Mouse (Mus musculus): ENCODE results near the gene Polg2. TPM values are rescaled to one million over a fixed set of nuclear protein-coding genes. Genes with fewer than 3 reads are reported as not detected.
A peak's percentile ranks its signal among the peaks of the same experiment; 100 is the strongest.

Gene Polg2
- polyA plus RNA-seq, 1 experiment, result not detected

DNA sequence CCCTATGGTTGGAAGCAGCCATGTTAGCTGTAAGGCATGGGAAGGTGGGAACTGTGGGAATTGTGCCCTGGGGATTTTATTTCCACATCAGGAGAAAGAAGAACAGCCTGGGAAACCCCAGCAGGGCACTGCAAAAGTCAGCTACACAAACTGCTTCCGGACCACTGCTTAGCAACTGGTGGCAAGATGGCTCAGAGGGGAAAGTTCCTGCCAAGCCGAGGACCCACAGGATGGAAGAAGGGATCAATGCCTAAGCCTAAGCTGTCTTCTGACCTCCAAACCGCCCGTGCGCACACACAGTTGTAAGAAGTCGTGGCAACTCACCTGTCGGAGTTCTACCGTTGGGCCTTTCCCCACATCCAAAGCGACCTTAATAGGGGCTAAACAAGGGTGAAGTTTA is 6.3 kb downstream of the Polg2 start:
- H3K4me1 ChIP-seq (ENCODE audit: control insufficient read depth, insufficient read depth, low read length), result no peaks in the 10 kb centered on the region

GRCm38 (mm10) chr11:106770195-106770974 is 9.0 kb downstream of the Polg2 start:
- Histone ChIP-seq H3K27ac (ENCODE audit: insufficient read depth, low read depth, low read length) (no peak overlapping the region), H3K4me3 (ENCODE audit: insufficient read depth, low read depth, low read length) (no peak overlapping the region), H3K4me1 (ENCODE audit: control insufficient read depth, insufficient read depth, low read length) (no peaks in the 10 kb centered on the region)
- 95% methylated on average over 9 of the region's 9 CpGs for WGBS
- TF ChIP-seq POLR2A (IDR thresholded peaks at IDR 0.05; ENCODE audit: insufficient read depth, low read depth, low read length) (no peak), CTCF (IDR thresholded peaks at IDR 0.05; ENCODE audit: insufficient read depth, low read depth, low read length) (0 out of 2 replicates have a peak, but pooled peaks have one; percentile 18)

More for the DNA sequence above, 6.3 kb downstream of the Polg2 start:
- H3K27ac ChIP-seq (ENCODE audit: insufficient read depth, low read depth, low read length), result no peak overlapping the region
- no peak overlapping the region for H3K4me3 ChIP-seq (ENCODE audit: insufficient read depth, low read depth, low read length)
- 88% methylated on average over 9 of the region's 9 CpGs for WGBS
- TF ChIP-seq CTCF (IDR thresholded peaks at IDR 0.05; ENCODE audit: insufficient read depth, low read depth, low read length) (no peak), POLR2A (IDR thresholded peaks at IDR 0.05; ENCODE audit: insufficient read depth, low read depth, low read length) (no peak)

- no peak overlapping the region for H3K4me3 ChIP-seq (ENCODE audit: insufficient read depth, low read depth, low read length)
- WGBS, result 97% methylated on average over 4 of the region's 4 CpGs
- no peak overlapping the region for H3K27ac ChIP-seq (ENCODE audit: insufficient read depth, low read depth, low read length)
- TF ChIP-seq POLR2A (IDR thresholded peaks at IDR 0.05; ENCODE audit: insufficient read depth, low read depth, low read length) (no peak), CTCF (IDR thresholded peaks at IDR 0.05; ENCODE audit: insufficient read depth, low read depth, low read length) (no peak)
- H3K4me1 ChIP-seq (ENCODE audit: control insufficient read depth, insufficient read depth, low read length), result no peaks in the 10 kb centered on the region
Measured at GRCm38 (mm10) chr11:106767516-106767915, 11.8 kb downstream of the Polg2 start.

GRCm38 (mm10) chr11:106766611-106767162 is 12.7 kb downstream of the Polg2 start:
- no peaks in the 10 kb centered on the region for H3K4me1 ChIP-seq (ENCODE audit: control insufficient read depth, insufficient read depth, low read length)
- TF ChIP-seq POLR2A (IDR thresholded peaks at IDR 0.05; ENCODE audit: insufficient read depth, low read depth, low read length) (no peak), CTCF (IDR thresholded peaks at IDR 0.05; ENCODE audit: insufficient read depth, low read depth, low read length) (no peak)
- no peak overlapping the region for H3K4me3 ChIP-seq (ENCODE audit: insufficient read depth, low read depth, low read length)
- WGBS, result 91% methylated on average over 4 of the region's 4 CpGs
- no peak overlapping the region for H3K27ac ChIP-seq (ENCODE audit: insufficient read depth, low read depth, low read length)

- no peak for TF ChIP-seq CTCF (IDR thresholded peaks at IDR 0.05; ENCODE audit: insufficient read depth, low read depth, low read length)
- TF ChIP-seq POLR2A (IDR thresholded peaks at IDR 0.05; ENCODE audit: insufficient read depth, low read depth, low read length), result no peak
- no peaks in the 10 kb centered on the region for H3K4me1 ChIP-seq (ENCODE audit: control insufficient read depth, insufficient read depth, low read length)
- no peak overlapping the region for H3K4me3 ChIP-seq (ENCODE audit: insufficient read depth, low read depth, low read length)
- WGBS, result 77% methylated on average over 9 of the region's 9 CpGs
- no peak overlapping the region for H3K27ac ChIP-seq (ENCODE audit: insufficient read depth, low read depth, low read length)
Measured at GRCm38 (mm10) chr11:106762800-106763185, 16.5 kb downstream of the Polg2 start.

GRCm38 (mm10) chr11:106762139-106762799 is 17.1 kb downstream of the Polg2 start:
- 70% methylated on average over 5 of the region's 5 CpGs for WGBS
- H3K27ac ChIP-seq (ENCODE audit: insufficient read depth, low read depth, low read length), result no peak overlapping the region
- H3K4me1 ChIP-seq (ENCODE audit: control insufficient read depth, insufficient read depth, low read length), result no peaks in the 10 kb centered on the region
- TF ChIP-seq POLR2A (IDR thresholded peaks at IDR 0.05; ENCODE audit: insufficient read depth, low read depth, low read length) (no peak), CTCF (IDR thresholded peaks at IDR 0.05; ENCODE audit: insufficient read depth, low read depth, low read length) (no peak)
- H3K4me3 ChIP-seq (ENCODE audit: insufficient read depth, low read depth, low read length), result no peak overlapping the region

GRCm38 (mm10) chr11:106760511-106760910 is 18.8 kb downstream of the Polg2 start:
- 85% methylated on average over 5 of the region's 5 CpGs for WGBS
- no peak overlapping the region for H3K4me3 ChIP-seq (ENCODE audit: insufficient read depth, low read depth, low read length)
- H3K27ac ChIP-seq (ENCODE audit: insufficient read depth, low read depth, low read length), result no peak overlapping the region
- TF ChIP-seq CTCF (IDR thresholded peaks at IDR 0.05; ENCODE audit: insufficient read depth, low read depth, low read length), result no peak
- no peak for TF ChIP-seq POLR2A (IDR thresholded peaks at IDR 0.05; ENCODE audit: insufficient read depth, low read depth, low read length)
- H3K4me1 ChIP-seq (ENCODE audit: control insufficient read depth, insufficient read depth, low read length), result no peaks in the 10 kb centered on the region

- H3K27ac ChIP-seq (ENCODE audit: insufficient read depth, low read depth, low read length), result no peak overlapping the region
- no peaks in the 10 kb centered on the region for H3K4me1 ChIP-seq (ENCODE audit: control insufficient read depth, insufficient read depth, low read length)
- no peak for TF ChIP-seq CTCF (IDR thresholded peaks at IDR 0.05; ENCODE audit: insufficient read depth, low read depth, low read length)
- WGBS, result 90% methylated on average over 3 of the region's 3 CpGs
- H3K4me3 ChIP-seq (ENCODE audit: insufficient read depth, low read depth, low read length), result no peak overlapping the region
Measured at GRCm38 (mm10) chr11:106759028-106759427, 20.3 kb downstream of the Polg2 start.

DNA sequence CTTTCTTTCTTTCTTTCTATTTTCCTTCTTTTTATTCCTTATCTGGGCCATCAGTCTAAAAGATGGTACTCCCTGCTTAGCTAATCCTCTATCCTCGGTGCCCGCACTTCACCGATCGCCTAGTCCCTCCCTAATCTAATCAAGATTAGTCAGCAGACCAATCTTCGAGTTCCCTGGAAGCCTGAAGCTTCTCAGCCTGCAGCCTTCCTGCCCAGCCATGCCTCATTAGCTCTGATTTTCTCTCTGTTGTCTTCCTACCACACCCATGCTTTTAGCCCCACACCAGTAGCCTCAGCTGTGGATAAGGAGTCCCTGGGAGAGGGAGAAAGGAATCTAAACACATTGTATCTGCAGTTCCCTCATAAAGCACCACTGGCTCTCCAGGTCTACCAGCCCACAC is 23.8 kb downstream of the Polg2 start:
- no peak for TF ChIP-seq POLR2A (IDR thresholded peaks at IDR 0.05; ENCODE audit: insufficient read depth, low read depth, low read length)
- WGBS, result 25% methylated on average over 5 of the region's 5 CpGs
- Histone ChIP-seq H3K4me3 (ENCODE audit: insufficient read depth, low read depth, low read length) (no peak overlapping the region), H3K27ac (ENCODE audit: insufficient read depth, low read depth, low read length) (no peak overlapping the region), H3K4me1 (ENCODE audit: control insufficient read depth, insufficient read depth, low read length) (no peaks in the 10 kb centered on the region)

All from olfactory bulb, adult 2 months (tissue).